Mouse (Mus musculus) lung, adult 2 months (tissue): ENCODE results near the gene Ap2b1.

Source experiments
- CTCF ChIP-seq: fragments of 200-500 bp; IDR thresholded peaks from 2 replicates; pipeline ENCODE4 v1.5.1; 2011; ENCODE audit warnings: mild to moderate bottlenecking, low read length, control low read depth; ENCODE audit not compliant: insufficient read depth
- POLR2A ChIP-seq: fragments of 200-500 bp; IDR thresholded peaks from 2 replicates; pipeline ENCODE4 v1.6.1; 2011; ENCODE audit warnings: low read depth, mild to moderate bottlenecking, control low read depth, low read length, borderline replicate concordance; ENCODE audit errors: extremely low read depth

GRCm38 (mm10) chr11:83319048-83319447, 20.2 kb downstream of the Ap2b1 start:
- TF ChIP-seq CTCF (no peak), POLR2A (no peak)
